Mouse (Mus musculus) layer of hippocampus, adult 18-20 months (tissue): ENCODE results near the gene Crip2. TPM values are rescaled to one million over a fixed set of nuclear protein-coding genes. Genes with fewer than 3 reads are reported as not detected.

Experiments
- DNase-seq, 2 experiments: peaks; one replicate each; pipeline ENCODE4 v3.0.0; 2022; ENCODE audit warnings: low spot score in 2 of 2
- total RNA-seq, 2 experiments: library from RNA; stranded (reverse); gene quantifications; 2 replicates each; pipeline ENCODE4 v1.2.3; 2021

Gene Crip2
- total RNA-seq, 2 experiments from 2014 or later: 91.2 to 107 TPM

DNA sequence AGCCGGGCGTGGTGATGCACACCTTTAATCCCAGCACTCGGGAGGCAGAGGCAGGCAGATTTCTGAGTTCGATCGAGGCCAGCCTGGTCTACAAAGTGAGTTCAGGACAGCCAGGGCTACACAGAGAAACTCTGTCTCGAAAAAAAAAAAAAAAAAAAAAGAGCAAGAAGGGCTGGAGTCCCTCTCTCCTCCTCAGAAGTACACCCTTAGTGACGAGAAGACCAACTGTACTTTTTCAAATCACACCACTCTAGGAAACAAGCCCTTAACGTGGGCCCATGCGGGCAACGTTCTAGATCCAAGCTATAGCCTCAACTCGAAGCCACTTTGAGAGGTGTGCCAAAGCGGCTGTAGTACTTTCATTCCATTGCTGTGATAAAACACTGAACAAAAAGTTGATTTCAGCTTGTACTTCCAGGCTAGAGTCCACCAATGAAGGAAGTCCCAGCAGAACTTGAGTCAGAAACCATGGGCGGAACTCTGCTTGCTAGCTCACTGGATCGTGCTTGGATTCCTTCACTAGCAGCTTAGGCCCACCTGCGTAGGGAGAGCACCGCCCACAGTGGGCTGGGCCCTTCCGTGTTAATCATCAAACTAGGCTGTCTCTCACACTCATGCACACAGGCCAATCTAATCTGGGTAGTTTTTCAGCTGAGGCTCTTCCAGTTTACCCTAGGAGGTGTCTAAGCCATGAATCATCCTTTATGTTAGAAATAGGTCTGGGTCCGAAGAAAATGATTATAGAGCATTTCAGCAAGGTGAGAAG lies 37.1 kb downstream of the Crip2 start:
- DNase-seq: no peak

DNA sequence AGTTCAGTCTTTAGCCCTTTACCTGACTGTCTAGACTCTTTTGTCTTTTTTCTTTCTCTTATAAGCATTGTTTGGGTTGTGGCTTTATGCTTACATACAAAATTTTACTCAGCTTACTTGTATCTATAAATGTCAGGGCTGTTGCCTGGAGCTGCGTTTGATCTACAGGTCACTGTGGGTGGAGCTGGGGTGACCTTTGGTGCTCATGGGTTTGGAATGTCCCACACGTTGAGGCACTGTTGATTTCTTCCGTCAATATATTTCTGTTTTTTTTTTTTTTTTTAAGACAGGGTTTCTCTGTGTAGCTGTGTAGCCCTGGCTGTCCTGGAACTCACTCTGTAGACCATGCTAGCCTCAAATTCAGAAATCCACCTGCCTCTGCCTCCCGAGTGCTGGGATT lies 41.0 kb downstream of the Crip2 start:
- DNase-seq: no peak

DNA sequence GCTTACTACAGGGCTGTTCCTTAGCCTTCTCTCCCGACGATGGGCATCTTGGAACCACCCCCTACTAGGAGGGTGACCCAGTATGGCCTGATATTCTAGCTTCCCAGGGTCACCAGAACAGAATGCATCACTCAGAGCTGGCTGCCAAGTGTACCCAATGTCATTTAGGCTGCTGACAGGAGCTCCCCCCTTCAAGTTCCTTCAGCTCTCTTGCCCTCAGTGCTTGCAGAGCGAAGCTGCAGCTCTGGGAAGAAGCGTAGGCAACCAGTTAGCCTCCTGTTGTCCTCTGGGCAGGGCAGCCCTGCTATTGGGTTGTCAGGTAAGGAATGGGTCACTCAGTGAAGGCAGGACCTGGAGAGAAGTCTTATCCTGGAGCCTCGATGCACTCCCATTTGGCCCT lies 44.9 kb downstream of the Crip2 start:
- no peak for DNase-seq

DNA sequence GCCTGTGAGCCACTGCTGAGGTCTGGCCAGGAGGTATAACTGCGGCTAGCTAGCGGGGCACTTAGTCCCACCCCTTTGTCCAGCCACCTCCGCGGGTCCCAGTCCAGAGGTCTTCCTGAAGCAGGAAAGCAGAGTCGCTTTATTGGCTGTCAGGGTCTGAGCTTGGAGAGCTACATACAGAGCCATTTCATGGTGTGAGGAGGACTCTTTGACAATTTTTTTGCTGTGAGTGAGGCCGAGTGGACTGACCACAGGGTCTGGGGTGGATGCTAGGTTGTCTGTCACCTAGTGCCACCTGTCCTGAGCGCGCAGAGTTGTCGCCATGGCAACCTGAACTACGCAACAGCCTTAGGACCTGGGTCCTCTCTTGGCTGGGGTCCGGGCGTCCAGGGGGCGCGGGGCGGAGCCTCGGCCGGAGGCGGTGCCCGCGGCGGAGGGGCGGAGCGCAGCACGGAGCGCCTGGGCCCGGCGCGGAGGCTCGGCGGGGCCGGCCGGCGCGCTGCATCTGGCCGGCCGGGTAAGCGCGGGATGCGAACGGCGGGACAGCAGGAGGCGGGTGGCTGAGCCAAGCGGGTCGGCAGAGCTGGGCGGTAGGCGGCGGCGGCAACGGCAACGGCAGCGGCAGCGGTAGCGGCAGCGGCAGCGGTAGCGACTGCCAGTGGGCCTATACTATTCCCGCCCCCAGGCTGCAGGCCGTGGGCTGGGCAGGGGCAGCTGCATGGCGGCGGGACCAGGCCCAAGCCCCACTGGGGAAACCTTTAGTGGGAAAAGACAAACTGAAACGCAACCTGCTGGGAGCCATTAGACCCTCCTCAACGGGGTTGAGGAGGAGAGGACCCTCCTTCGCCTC lies 45.6 kb downstream of the Crip2 start, which contains the start of gene Tmem121:
Gene Tmem121 (plus strand): TSS at position 489 of the 850 bp plus-strand sequence.
- peak; percentile 37 to 39 for DNase-seq

DNA sequence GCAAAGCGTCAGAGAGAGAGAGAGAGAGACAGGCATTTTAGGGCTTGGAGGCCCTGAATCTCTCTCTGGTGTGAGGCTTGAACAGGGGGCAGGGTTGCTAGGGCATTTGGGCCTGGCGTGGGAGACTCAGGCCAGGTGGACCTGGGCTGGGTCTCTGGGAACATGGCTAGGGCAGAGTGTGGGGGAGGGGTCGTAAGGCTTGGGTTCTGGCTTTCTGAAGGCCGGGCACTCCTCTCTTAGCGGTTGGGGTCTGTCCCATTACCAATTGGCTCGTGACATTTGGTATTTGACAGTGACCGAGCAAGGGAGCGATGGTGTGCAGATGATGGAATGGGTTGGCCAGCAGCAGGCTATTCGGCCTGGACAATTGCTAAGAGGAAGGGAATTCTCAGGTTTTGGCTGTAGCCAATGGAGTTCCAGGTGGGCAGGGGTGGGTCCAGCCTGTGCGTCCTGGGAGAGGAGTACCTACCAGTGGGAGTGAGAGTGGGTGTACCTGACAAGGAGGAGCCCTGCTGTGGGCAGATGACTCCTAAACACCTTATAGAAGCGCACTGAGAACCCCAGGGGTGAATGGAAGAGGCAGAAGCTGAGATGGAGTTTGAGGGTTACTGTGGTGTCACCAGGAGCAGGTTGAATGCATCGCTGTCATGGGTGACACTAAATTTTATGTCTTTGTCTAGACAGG lies 46.4 kb downstream of the Crip2 start:
- DNase-seq: no peak

DNA sequence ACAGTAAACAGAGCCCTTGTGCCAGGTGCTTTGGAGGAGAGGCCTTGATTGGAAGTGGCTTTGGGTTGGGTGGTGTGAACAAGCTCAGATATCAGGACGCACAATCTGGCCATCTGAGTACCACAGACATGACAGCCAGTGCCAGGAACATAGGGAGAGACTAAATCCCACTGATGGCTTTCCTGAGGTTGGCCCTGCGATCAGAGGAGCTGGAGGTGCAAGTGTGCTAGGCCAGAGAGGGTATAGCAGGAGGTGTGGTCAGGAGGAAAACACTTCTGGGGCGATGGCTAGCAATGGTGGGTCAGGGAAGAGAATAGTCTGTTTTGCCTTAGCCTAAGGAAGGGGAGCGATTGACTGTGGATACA lies 47.0 kb downstream of the Crip2 start:
- DNase-seq: no peak

DNA sequence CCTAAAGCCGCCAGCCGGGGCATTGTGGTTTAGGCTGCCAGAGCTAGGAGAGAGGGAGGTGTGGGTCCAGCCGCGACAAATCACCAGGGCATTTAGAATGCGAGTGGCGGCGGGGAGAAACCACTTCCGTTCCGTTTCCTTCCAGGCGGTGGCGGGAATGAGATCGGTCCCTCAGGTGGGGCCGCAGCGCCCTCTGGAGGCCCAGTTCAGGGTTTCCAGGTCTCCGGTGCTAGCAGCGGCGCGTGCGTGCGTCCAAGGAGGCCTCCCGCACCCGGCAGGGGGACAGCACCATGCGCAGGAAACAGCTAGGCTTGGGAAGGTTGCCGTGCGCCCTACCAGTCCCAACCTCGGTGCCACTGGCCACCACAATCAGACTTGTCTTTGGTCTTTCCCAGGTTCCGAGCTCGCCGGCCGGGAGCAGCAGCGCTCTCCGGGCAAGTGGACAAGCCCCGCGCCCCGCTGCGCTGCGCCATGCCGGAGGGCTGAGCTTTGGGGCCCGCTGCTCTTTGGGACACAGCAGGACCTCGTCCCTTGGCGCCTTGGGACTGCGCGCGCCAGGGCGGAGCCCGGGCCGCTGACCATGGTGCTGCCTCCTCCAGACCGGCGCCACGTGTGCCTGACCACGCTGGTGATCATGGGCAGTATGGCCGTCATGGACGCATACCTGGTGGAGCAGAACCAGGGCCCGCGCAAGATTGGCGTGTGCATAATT lies 47.7 kb downstream of the Crip2 start:
- DNase-seq: peak; percentile 90 to 94

DNA sequence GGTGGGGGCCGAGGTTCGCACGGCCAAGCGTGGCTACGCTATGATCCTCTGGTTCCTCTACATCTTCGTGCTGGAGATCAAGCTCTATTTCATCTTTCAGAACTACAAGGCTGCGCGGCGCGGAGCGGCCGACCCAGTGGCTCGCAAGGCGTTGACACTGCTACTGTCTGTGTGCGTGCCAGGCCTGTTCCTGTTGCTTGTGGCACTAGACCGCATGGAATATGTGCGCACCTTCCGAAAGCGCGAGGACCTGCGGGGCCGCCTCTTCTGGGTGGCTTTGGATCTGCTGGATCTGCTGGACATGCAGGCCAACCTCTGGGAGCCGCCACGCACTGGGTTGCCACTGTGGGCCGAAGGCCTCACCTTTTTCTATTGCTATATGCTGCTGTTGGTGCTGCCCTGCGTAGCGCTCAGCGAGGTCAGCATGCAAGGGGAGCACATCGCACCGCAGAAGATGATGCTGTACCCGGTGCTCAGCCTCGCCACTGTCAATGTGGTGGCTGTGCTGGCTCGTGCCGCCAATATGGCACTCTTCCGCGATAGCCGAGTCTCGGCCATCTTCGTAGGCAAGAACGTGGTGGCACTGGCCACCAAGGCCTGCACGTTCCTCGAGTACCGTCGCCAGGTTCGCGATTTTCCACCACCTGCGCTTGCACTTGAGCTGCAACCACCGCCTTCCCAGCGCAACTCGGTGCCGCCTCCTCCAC lies 48.5 kb downstream of the Crip2 start:
- DNase-seq: no peak

DNA sequence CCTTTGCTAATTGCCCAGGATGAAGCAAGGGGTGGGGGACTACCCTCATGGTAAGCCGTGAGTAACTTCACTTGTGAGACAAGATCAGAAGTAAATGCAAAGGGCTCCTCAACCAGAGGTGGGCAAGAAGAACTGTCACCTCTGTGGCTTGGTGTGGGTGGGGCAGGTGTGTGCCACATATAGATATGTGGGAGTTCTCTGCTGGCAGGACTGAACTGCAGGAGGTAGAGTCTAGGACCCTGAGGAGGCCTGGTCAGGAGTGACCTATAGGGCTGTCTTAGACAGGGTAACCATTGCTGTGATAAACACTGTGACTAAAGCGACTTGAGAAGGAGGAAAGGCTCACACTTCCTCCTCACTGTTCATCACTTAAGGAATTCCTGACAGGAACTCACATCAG lies 53.4 kb downstream of the Crip2 start:
- no peak for DNase-seq

Other genes with a start within 250 kb of the Crip2 start
- gene Jag2, start 210.5 kb upstream of the Crip2 start, total RNA-seq: 10 to 100 TPM; 42.6 to 44.2 TPM
- 10 to 100 TPM; 12.8 to 14.6 TPM for gene Nudt14, start 198.1 kb upstream of the Crip2 start, total RNA-seq
- 10 to 100 TPM; 56.3 to 62.2 TPM for gene Btbd6, start 163.8 kb upstream of the Crip2 start, total RNA-seq
- 10 to 100 TPM; 48.3 to 55.2 TPM for gene Brf1, start 139.5 kb upstream of the Crip2 start, total RNA-seq
- gene Pacs2, start 125.7 kb upstream of the Crip2 start, total RNA-seq: 10 to 100 TPM; 88.3 to 90.3 TPM
- under 1 TPM; 0.32 to 0.91 TPM for gene Tex22, start 65.7 kb upstream of the Crip2 start, total RNA-seq
- 10 to 100 TPM; 69.6 to 75.6 TPM for gene Mta1, start 42.0 kb upstream of the Crip2 start, total RNA-seq
- gene Crip1, start 6.1 kb downstream of the Crip2 start, total RNA-seq: 10 to 100 TPM in 1 of 2 experiments, 1 to 10 TPM in 1; 9.5 to 10.3 TPM
- gene Tedc1, start 16.2 kb downstream of the Crip2 start, total RNA-seq: under 1 TPM; 0.91 to 0.97 TPM
- gene Tmem121, start 45.7 kb downstream of the Crip2 start, total RNA-seq: 10 to 100 TPM; 19.4 to 25.4 TPM